Mouse (Mus musculus) G1E (cell line): Measurements from ENCODE around the gene Scamp4.

Source experiments
- CTCF ChIP-seq: IDR thresholded peaks from 2 replicates; pipeline ENCODE4 v1.5.1; 2012; ENCODE audit warnings: low read depth, low read length, inconsistent platforms, mixed read lengths
- GATA1 ChIP-seq: IDR thresholded peaks from 2 replicates; pipeline ENCODE4 v1.6.1; 2012; ENCODE audit warnings: borderline replicate concordance, low read length, inconsistent platforms, mixed read lengths
- GATA2 ChIP-seq: IDR thresholded peaks from 2 replicates; pipeline ENCODE4 v1.6.1; 2012; ENCODE audit warnings: low read depth, low read length, inconsistent platforms, borderline replicate concordance
- POLR2AphosphoS5 ChIP-seq: IDR thresholded peaks from 2 replicates; pipeline ENCODE4 v1.6.1; 2012; ENCODE audit warnings: low read depth, low read length, inconsistent platforms; ENCODE audit not compliant: insufficient replicate concordance
- TAL1 ChIP-seq: conservative IDR thresholded peaks from 2 replicates; pipeline ENCODE4 v1.6.1; 2012; ENCODE audit warnings: low read depth, low read length, inconsistent platforms, mixed read lengths

GRCm38 (mm10) chr10:80619465-80620244, 17.0 kb downstream of the Scamp4 start:
- TF ChIP-seq CTCF (no peak), POLR2AphosphoS5 (no peak), GATA2 (no peak), GATA1 (no peak), TAL1 (no peak)
